Mouse (Mus musculus): ENCODE data around the gene Rnf111. TPM values are rescaled to one million over a fixed set of nuclear protein-coding genes. Genes with fewer than 3 reads are reported as not detected.
A peak's percentile ranks its signal among the peaks of the same experiment; 100 is the strongest.
"Not testable (repeated sequence)": the region's sequence is repeated elsewhere in the genome, so short reads cannot be mapped to it uniquely, and the experiment has no call there.

Rnf111 gene
- polyA plus RNA-seq, 1 experiment = 35.3 TPM

- H3K36me3 ChIP-seq (ENCODE audit: control insufficient read depth, insufficient read depth, low read length) = peaks cover 13% of the 10 kb centered on the region
- no peak overlapping the region for H3K4me3 ChIP-seq (ENCODE audit: low read depth, low read length)
- TF ChIP-seq CTCF (IDR thresholded peaks at IDR 0.05; ENCODE audit: extremely low read depth, insufficient read length, insufficient replicate concordance, low read depth, low read length) = no peak
- TF ChIP-seq POLR2A (IDR thresholded peaks at IDR 0.05; ENCODE audit: low read depth, low read length) = no peak
- H3K4me1 ChIP-seq (ENCODE audit: control insufficient read depth, insufficient read depth, insufficient read length, low read length) = no peaks in the 10 kb centered on the region
- no peak overlapping the region for H3K27ac ChIP-seq (ENCODE audit: insufficient read depth, low read depth, low read length)
- no peaks in the 10 kb centered on the region for H3K27me3 ChIP-seq (ENCODE audit: control insufficient read depth, insufficient read depth, low read length)
These were observed 21.7 kb downstream of the Rnf111 start for GRCm38 (mm10) chr9:70481872-70482271.

DNA sequence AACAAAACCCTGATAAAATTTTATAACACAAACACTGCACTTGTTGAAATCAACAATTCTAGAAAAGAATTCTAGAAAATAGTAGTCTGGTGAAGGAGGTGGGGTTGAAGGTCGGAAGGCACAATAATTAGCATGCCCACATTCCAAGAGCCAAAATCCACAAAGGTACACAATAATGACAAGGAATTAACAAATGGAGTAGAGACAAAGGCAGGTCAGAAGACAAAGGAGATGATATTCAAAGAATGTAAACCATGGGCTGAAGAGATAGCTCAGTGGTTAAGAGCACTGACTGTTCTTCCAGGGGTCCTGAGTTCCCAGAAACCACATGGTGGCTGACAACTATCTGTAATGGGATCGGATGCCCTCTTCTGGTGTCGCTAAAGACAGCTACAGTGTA lies 26.3 kb downstream of the Rnf111 start:
- Histone ChIP-seq H3K36me3 (ENCODE audit: control insufficient read depth, insufficient read depth, low read length) (peaks cover 22% of the 10 kb centered on the region), H3K4me3 (ENCODE audit: low read depth, low read length) (no peak overlapping the region), H3K27me3 (ENCODE audit: control insufficient read depth, insufficient read depth, low read length) (no peaks in the 10 kb centered on the region), H3K4me1 (ENCODE audit: control insufficient read depth, insufficient read depth, insufficient read length, low read length) (no peaks in the 10 kb centered on the region; the same call in 1 of the 2 replicates), H3K27ac (ENCODE audit: insufficient read depth, low read depth, low read length) (no peak overlapping the region)
- 83% methylated on average over 3 of the region's 3 CpGs for WGBS
- no peak for TF ChIP-seq CTCF (IDR thresholded peaks at IDR 0.05; ENCODE audit: extremely low read depth, insufficient read length, insufficient replicate concordance, low read depth, low read length)

GRCm38 (mm10) chr9:70475777-70476270 lies 27.7 kb downstream of the Rnf111 start:
- no peaks in the 10 kb centered on the region for H3K27me3 ChIP-seq (ENCODE audit: control insufficient read depth, insufficient read depth, low read length)
- WGBS = 89% methylated on average over 9 of the region's 9 CpGs
- no peak overlapping the region for H3K27ac ChIP-seq (ENCODE audit: insufficient read depth, low read depth, low read length)
- peaks cover 22% of the 10 kb centered on the region for H3K36me3 ChIP-seq (ENCODE audit: control insufficient read depth, insufficient read depth, low read length)
- TF ChIP-seq CTCF (IDR thresholded peaks at IDR 0.05; ENCODE audit: extremely low read depth, insufficient read length, insufficient replicate concordance, low read depth, low read length) = no peak
- no peak for TF ChIP-seq POLR2A (IDR thresholded peaks at IDR 0.05; ENCODE audit: low read depth, low read length)
- H3K4me3 ChIP-seq (ENCODE audit: low read depth, low read length) = no peak overlapping the region
- no peaks in the 10 kb centered on the region; the same call in 1 of the 2 replicates for H3K4me1 ChIP-seq (ENCODE audit: control insufficient read depth, insufficient read depth, insufficient read length, low read length)

GRCm38 (mm10) chr9:70473400-70473799 lies 30.1 kb downstream of the Rnf111 start:
- Histone ChIP-seq H3K27me3 (ENCODE audit: control insufficient read depth, insufficient read depth, low read length) (no peaks in the 10 kb centered on the region), H3K4me1 (ENCODE audit: control insufficient read depth, insufficient read depth, insufficient read length, low read length) (no peaks in the 10 kb centered on the region; the same call in 1 of the 2 replicates), H3K4me3 (ENCODE audit: low read depth, low read length) (no peak overlapping the region), H3K36me3 (ENCODE audit: control insufficient read depth, insufficient read depth, low read length) (peaks cover 20% of the 10 kb centered on the region), H3K27ac (ENCODE audit: insufficient read depth, low read depth, low read length) (peak overlapping the region; percentile 57; the same call in 1 of the 2 replicates)
- TF ChIP-seq POLR2A (IDR thresholded peaks at IDR 0.05; ENCODE audit: low read depth, low read length) (no peak), CTCF (IDR thresholded peaks at IDR 0.05; ENCODE audit: extremely low read depth, insufficient read length, insufficient replicate concordance, low read depth, low read length) (no peak)
- WGBS = 85% methylated on average over 1 of the region's 1 CpGs

- H3K4me1 ChIP-seq (ENCODE audit: control insufficient read depth, insufficient read depth, insufficient read length, low read length); H3K27me3 ChIP-seq (ENCODE audit: control insufficient read depth, insufficient read depth, low read length); H3K4me3 ChIP-seq (ENCODE audit: low read depth, low read length); H3K27ac ChIP-seq (ENCODE audit: insufficient read depth, low read depth, low read length): not testable (repeated sequence)
- H3K36me3 ChIP-seq (ENCODE audit: control insufficient read depth, insufficient read depth, low read length) = peaks cover 25% of the 10 kb centered on the region
- whole genome bisulfite sequencing = 94% methylated on average over 13 of the region's 13 CpGs
These were observed 40.4 kb downstream of the Rnf111 start for GRCm38 (mm10) chr9:70463091-70463490.

DNA sequence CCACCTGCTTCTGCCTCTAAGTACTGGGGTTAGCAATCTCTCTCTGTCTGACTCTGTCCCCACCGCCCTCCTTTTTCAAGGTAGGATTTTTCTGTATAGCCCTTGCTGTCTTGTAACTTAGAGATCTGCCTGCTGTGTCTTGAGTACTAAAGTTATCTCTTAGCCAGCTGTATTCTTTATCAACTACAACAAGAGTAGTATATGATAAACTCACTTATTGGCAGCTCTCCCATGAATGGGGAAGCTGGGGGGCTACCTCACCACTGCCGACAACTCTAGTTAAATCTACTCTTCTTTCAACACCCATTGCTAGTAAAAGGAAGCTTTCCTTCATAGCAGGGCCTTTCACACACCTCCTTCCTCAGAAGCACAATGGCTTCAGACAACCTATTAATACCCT lies 51.2 kb downstream of the Rnf111 start:
- no peak overlapping the region for H3K4me3 ChIP-seq (ENCODE audit: low read depth, low read length)
- no peaks in the 10 kb centered on the region for H3K4me1 ChIP-seq (ENCODE audit: control insufficient read depth, insufficient read depth, insufficient read length, low read length)
- no peaks in the 10 kb centered on the region for H3K27me3 ChIP-seq (ENCODE audit: control insufficient read depth, insufficient read depth, low read length)
- peaks cover 41% of the 10 kb centered on the region for H3K36me3 ChIP-seq (ENCODE audit: control insufficient read depth, insufficient read depth, low read length)
- WGBS = 91% methylated on average over 2 of the region's 2 CpGs
- TF ChIP-seq CTCF (IDR thresholded peaks at IDR 0.05; ENCODE audit: extremely low read depth, insufficient read length, insufficient replicate concordance, low read depth, low read length) (no peak), POLR2A (IDR thresholded peaks at IDR 0.05; ENCODE audit: low read depth, low read length) (no peak)
- no peak overlapping the region for H3K27ac ChIP-seq (ENCODE audit: insufficient read depth, low read depth, low read length)

DNA sequence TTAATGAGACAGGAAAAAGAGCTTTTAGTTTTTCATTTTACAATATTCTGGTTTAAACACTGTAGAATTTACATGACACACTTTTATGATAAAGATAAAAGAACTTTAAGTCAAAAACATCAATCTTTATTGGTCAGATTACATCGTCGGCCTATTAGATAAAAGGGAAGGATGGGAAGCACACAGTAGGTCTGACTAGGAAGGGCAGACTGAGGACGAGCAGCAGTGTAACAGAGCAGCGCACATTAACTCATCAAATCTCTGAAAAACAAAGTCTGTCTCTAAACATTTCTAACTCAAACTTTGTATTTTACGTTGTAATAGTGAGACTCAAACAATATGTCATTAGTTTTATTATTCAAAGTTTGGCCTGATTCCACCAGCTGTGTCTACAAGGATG lies 54.5 kb downstream of the Rnf111 start:
- WGBS = 59% methylated on average over 5 of the region's 5 CpGs
- no peak for TF ChIP-seq CTCF (IDR thresholded peaks at IDR 0.05; ENCODE audit: extremely low read depth, insufficient read length, insufficient replicate concordance, low read depth, low read length)
- TF ChIP-seq POLR2A (IDR thresholded peaks at IDR 0.05; ENCODE audit: low read depth, low read length) = no peak

DNA sequence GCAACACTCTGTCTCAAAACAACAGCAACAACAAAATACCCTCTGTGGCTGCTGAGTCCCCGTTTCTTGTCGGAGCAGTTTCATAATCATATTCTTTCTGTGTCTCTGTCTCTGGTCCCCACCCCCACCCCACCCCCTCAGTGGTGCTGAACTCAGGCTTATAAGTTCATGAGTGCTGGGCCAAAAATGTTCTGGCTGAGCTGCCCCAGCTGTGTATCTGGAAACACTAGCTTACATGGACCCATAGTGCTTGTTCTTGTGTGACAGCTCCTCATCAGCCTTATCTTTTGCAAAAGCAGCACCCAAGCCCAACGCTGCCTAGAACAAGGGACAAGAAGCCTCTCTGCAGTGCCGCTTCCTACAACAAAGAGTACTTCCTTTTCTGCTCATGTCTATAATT lies 63.6 kb downstream of the Rnf111 start:
- WGBS = 82% methylated on average over 4 of the region's 4 CpGs
- H3K27me3 ChIP-seq (ENCODE audit: control insufficient read depth, insufficient read depth, low read length) = no peaks in the 10 kb centered on the region
- H3K36me3 ChIP-seq (ENCODE audit: control insufficient read depth, insufficient read depth, low read length) = peaks cover 53% of the 10 kb centered on the region
- H3K4me3 ChIP-seq (ENCODE audit: low read depth, low read length) = no peak overlapping the region
- no peak overlapping the region for H3K27ac ChIP-seq (ENCODE audit: insufficient read depth, low read depth, low read length)
- TF ChIP-seq CTCF (IDR thresholded peaks at IDR 0.05; ENCODE audit: extremely low read depth, insufficient read length, insufficient replicate concordance, low read depth, low read length) (no peak), POLR2A (IDR thresholded peaks at IDR 0.05; ENCODE audit: low read depth, low read length) (no peak)
- no peaks in the 10 kb centered on the region for H3K4me1 ChIP-seq (ENCODE audit: control insufficient read depth, insufficient read depth, insufficient read length, low read length)

More for the DNA sequence above, 54.5 kb downstream of the Rnf111 start:
- Histone ChIP-seq H3K36me3 (ENCODE audit: control insufficient read depth, insufficient read depth, low read length) (peaks cover 38% of the 10 kb centered on the region), H3K4me1 (ENCODE audit: control insufficient read depth, insufficient read depth, insufficient read length, low read length) (no peaks in the 10 kb centered on the region), H3K4me3 (ENCODE audit: low read depth, low read length) (no peak overlapping the region), H3K27ac (ENCODE audit: insufficient read depth, low read depth, low read length) (no peak overlapping the region), H3K27me3 (ENCODE audit: control insufficient read depth, insufficient read depth, low read length) (no peaks in the 10 kb centered on the region)

Measured in small intestine, adult 2 months (tissue).